Mouse (Mus musculus): Measurements from ENCODE around the gene Zc3h14.

GRCm38 (mm10) chr12:98833901-98834300, 87.1 kb downstream of the Zc3h14 start:
- TF ChIP-seq CTCF (conservative IDR thresholded peaks at IDR 0.05; ENCODE audit: insufficient read depth, insufficient read length, low read depth, low read length) = no peak
- no peak for TF ChIP-seq POLR2A (IDR thresholded peaks at IDR 0.05; ENCODE audit: low read depth, low read length)

All from kidney, adult 2 months (tissue).